Mouse (Mus musculus): ENCODE results near the gene Ndc80.
"Not testable (repeated sequence)": the region's sequence is repeated elsewhere in the genome, so short reads cannot be mapped to it uniquely, and the experiment has no call there.

Ndc80 gene

DNA sequence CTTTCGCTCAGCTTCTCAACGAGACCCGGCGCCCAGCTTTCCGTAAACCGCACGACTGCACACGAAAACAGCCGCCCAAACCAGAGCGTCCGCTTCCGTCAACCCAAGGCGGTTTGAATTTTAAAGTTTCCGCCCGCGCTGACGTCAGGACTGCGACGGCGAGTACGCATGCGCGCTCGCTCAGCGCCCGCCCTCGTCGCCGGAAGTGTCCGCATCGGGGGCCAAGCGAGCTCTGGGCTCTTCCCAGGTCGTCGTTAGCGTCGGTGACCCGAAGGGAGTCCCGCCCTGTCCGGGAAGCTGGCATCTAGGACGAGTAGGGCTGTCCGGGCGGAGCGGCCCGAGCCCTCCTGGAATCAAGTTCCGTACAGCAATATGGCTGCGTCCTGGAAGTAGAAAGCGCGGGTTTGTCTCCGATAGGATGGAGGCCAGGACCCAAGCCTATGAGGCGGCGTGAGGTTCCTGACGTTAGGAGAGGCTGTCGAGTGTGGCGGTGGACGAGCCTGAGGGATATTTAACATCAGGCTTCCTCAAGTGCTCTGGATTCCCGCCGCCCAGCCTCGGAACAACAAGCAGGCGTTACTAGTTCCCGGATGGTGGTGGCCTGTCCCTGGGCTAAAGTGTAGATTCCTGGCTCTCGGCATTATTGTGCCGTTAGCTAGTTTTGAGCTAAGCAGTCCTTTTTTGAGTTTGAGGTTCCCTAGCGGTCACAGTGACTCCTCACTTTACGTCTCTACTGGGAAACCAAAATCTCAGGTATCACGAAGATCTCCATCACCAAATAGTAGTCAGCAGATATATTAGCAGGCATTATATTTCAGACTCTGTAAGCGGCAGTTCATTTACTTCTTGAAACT lies at the start of gene Ndc80:
Ndc80 (minus strand) TSS at position 147 of the 854 bp plus-strand sequence.
- DNase-seq, result peak; percentile 92

DNA sequence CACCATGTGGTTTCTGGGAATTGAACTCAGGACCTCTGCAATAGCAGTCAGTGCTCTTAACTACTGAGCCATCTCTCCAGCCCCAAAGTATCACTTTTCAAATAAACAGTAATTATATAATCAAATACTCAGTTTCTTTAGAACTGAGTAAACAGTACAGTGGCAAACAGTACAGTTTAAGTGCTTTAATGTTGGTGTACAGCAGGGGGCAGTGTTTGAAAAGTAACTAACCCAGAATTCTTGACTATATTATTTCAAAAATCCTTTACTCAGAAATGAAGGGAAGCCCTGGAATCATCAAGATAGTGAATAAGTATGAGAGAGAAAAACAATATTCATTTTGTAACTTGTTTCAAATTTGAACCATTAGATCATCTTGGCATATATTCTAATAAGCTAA lies 35.0 kb upstream of the Ndc80 start:
- DNase-seq, result no peak

GRCm38 (mm10) chr17:71552901-71553300 lies 26.2 kb upstream of the Ndc80 start:
- peak; percentile 5 for DNase-seq

DNA sequence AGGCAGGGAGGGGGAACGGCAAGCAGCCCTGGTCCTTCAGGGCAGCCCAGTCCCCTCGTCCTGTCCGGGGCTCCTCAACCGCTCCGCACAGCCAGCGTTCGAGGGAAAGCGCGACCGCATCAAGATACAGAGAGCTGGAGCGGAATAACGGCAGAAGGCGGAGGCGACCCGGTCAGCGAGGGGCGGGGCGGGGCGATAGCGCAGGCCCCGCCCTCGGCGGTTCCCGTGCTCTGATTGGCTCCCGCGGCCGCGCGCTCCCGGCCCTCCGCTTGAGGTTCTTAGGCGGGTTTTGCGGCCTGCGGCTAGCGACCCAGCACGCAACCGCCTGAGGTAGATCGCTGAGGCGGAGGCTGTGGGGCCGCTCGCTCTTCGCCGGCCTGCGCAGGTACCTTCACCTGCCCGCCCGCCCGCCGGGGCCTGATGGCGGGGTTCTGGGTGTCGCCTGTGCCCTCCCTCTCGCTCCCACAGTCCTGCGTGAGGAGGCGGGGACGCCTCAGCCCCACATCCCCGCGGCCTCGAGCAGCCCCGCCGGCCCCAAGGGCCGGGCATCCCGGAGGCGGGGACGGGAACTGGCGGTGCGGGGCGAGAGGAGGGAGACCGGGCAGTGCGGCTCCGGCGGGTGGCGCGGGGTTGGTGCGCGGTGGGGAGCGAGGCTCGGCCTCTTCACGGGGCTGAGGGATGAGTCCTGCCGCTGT lies 25.2 kb upstream of the Ndc80 start, which contains the start of gene Spdya:
Spdya (plus strand) TSS at position 305 of the 695 bp plus-strand sequence.
- DNase-seq, result peak; percentile 87

GRCm38 (mm10) chr17:71551350-71551749 lies 24.7 kb upstream of the Ndc80 start:
- no peak for DNase-seq

DNA sequence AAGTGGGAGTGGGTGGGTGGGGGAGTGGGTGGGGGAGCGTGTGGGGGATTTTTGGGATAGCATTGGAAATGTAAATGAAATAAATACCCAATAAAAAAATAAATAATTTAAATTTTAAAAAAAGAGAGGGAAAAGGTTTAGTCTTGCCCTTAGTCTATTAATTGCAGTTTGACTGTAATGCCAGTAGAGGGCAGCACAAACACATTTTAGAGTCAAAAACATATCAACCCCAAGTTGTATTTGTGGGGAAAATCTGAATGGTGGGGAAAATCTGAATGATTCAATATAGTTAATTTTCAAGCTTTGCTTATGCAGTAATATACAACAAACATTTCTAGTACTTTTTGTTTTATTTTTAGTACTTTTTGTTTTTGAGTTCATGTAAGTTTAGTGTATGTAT lies 21.9 kb upstream of the Ndc80 start:
- DNase-seq, result no peak

- DNase-seq, result no peak
Measured at GRCm38 (mm10) chr17:71537164-71537563, 10.5 kb upstream of the Ndc80 start.

GRCm38 (mm10) chr17:71535595-71535994 lies 8.9 kb upstream of the Ndc80 start:
- DNase-seq, result not testable (repeated sequence)

GRCm38 (mm10) chr17:71528042-71528441 lies 1.4 kb upstream of the Ndc80 start:
- DNase-seq, result no peak

- DNase-seq, result no peak
Measured at GRCm38 (mm10) chr17:71526302-71526708, 352 bp downstream of the Ndc80 start.

- DNase-seq, result no peak
Measured at GRCm38 (mm10) chr17:71510297-71510696, 16.4 kb downstream of the Ndc80 start.

GRCm38 (mm10) chr17:71506832-71507231 lies 19.8 kb downstream of the Ndc80 start:
- DNase-seq, result no peak

- no peak for DNase-seq
Measured at GRCm38 (mm10) chr17:71495784-71496183, 30.9 kb downstream of the Ndc80 start.

GRCm38 (mm10) chr17:71491332-71491686 lies 35.3 kb downstream of the Ndc80 start:
- DNase-seq, result no peak

DNA sequence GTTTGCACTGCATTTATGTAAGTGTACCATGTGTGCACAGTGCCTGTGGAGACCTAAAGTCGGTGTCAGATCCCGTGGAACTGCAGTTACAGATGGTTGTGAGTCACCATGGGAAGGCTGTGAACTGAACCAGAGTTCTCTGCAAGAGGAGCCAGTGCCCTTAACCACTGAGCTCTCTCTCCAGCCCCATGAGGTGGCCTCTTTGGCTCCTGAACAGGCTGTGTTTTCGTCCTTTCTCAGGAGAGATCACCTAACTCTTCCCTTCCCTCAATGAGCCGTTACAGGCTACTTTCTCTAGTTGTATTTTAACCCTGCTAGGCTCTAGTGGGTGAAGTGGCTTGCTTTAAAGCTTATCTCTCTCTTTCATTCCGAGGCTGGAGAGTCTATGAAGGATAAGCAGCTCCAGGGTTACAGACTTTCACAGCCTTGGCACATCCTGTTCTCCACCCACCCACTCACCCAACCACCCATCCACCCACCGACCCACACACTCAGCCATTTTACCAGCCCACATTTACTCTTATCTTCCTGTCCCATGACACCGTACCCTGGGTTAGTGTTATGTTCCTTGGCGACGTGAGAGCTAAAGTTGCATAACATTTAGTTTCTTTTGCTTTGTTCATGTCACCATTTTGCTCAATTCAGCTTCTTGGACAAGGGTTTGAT lies 35.9 kb downstream of the Ndc80 start:
- DNase-seq, result no peak

GRCm38 (mm10) chr17:71489703-71490461 lies 36.8 kb downstream of the Ndc80 start:
- DNase-seq, result no peak

GRCm38 (mm10) chr17:71486231-71486851 lies 40.3 kb downstream of the Ndc80 start:
- DNase-seq, result peak; percentile 22

- DNase-seq, result peak; percentile 53
Measured at GRCm38 (mm10) chr17:71485791-71486230, 40.8 kb downstream of the Ndc80 start.

GRCm38 (mm10) chr17:71484711-71485110 lies 41.9 kb downstream of the Ndc80 start:
- DNase-seq, result no peak

DNA sequence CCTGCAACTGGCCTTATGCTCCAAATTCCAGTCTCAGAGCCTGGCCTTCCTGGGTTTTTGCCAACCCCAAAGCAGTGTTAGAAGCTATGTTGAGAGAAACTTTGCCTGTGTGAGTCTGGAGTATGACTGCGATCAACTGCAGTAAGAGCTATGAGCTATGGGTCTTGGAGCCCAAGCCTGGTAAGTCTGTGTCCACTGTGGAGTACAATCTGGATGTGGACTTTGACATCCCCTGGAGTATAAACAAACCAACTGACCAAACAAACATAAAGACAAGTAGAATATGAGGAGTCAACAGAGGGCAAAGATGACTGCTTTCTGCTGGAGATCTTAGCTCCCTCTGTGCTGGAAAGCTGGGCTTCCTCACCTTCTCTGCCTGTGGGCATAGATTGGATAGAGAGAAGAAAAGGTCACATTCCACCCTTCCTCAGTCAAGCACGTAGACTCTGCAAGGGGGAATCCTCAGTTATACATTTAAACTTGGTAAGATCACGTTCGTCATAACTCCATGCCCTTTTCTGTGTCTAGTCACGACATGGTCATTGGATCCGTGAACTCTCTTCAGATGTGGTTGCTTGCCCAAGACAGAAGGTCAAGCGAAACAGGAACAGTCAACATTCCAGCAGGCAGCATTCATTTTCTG lies 43.1 kb downstream of the Ndc80 start:
- peak; percentile 27 for DNase-seq

DNA sequence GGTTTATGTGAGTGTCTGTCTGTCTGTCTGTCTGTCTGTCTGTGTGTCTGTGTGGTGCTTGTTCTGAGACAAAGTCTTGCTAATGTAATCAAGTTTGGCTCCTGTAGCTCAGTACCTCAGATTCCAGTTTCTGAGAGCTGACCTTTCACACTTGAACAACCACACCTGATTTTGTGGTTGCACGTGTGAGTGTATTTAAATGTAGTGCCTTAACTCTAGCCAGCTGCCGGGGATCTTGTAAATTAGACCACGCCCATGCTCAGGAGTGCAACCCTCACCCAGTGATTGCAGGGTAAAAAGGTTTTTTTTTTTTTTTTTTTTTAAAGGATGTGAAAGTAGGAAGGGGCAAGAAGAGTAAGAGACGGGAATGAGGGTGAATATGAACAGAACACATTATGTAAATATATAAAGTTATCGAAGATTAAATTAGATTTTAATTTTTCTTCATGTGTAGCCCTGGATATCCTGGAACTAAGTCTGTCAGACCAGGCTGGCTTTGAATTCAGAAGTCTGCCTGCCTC lies 47.2 kb downstream of the Ndc80 start:
- DNase-seq, result no peak
